Mouse (Mus musculus): Measurements from ENCODE around the gene Nfyc.
A peak's percentile ranks its signal among the peaks of the same experiment; 100 is the strongest.

Gene Nfyc

DNA sequence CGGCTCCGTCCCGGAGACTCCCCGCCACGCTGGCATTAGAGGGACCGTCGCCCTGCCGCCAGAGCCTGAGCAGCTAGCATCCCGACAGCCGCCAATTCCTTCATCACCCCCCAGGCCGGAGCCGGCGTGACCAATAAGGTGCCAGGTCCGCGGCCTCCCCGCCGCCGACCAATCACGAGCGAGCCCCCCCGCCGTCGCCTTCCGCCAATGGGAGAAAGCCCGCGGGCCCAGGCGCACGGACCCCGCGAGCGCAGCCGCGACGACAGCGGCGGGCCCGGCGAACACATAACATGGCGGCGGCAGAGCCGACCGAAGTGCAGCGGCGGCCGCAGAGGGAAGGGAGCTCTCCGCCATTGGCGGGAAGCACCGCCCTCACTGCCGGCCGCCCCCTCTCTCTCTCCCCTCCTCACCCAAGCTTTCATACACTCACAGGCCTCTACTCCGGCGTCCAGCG lies 6.2 kb downstream of the Nfyc start:
- peak; percentile 95 for DNase-seq

DNA sequence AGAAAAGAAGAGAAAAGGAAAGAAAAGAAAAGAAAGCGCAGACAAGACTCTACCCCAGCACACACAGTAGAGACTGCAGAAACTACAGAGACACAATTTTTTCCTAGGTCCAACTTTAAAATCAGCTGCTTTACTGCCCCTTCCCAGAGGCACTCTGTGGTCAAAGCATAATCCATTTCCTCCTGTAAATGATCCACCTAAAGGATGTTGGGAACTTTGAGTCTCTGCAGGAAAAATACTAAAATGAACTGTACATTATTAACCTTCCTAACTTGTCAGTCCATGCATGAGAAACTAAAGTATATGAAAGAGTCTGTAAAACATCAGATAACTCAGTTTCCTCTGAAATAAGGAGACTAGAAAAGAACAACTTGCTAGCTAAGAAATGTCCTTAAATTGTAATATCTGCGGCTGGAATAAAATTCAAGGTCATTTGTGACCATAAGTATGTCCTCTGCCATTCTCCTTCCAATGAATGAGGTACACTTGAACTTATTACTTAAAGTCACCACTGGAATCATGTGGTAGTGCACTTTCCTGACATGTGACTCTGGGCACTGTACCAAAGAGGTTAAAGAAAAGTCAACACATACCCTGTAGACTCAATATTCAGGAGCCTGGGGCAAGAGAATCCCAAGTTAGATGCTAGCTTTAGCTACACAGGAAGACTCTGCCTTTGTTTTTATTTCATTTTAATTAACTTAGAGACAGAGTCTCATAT lies 9.0 kb downstream of the Nfyc start:
- peak; percentile 30 for DNase-seq

DNA sequence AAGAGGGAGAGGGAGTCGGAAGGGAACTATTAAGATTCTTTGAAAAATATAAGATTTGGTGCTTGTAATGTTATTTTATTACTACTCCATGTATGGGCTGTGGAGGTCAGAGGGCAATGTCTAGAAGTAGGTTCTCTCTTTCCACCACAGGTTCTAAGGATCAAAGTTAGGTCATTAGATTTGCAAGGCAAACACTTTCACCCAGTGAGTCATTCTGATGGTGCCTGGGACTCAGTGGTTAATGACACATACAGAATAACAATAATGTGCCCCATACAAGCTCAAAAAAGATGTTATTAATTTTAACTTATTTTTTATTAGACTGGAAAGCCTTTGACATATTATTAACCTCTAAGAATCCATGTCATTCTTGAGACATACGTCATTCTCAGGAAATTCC lies 11.5 kb downstream of the Nfyc start:
- DNase-seq = no peak

DNA sequence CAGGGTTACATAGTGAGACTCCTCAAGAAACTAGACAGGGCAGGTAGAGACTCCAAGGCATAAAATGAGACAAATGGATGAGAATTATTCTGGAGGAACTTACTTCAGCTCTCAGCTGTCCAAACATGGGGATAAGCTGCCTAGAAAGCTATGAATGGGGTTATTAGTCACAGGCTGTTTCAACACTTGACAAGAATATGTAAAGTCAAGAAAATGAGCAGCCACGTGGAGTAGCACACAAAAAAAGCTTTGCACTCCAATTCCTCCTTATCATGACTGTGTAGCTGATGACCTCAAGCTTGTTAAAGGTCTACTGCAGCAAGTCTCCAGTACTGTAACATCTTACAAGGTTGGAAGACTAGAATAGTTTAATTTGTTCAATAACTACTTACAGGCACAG lies 12.1 kb downstream of the Nfyc start:
- DNase-seq = no peak

DNA sequence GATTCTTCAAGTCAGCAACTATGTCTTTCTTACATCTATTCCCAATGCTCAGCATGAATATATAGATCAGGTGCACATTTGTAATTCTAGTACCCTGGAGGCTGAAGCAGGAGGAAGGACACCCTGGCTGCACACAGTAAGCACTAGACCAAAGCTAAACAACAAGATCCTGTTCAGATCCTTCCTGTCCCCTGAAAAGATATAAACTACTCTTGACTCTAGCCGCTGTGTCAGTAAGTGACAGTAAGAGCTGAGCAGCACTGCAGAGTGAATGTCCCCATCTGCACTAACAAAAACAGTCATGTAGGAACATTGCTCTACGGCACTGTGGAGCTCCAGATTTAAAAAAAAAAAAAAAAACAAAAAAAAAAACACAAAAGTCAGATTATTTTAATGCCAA lies 13.4 kb downstream of the Nfyc start:
- DNase-seq = no peak

DNA sequence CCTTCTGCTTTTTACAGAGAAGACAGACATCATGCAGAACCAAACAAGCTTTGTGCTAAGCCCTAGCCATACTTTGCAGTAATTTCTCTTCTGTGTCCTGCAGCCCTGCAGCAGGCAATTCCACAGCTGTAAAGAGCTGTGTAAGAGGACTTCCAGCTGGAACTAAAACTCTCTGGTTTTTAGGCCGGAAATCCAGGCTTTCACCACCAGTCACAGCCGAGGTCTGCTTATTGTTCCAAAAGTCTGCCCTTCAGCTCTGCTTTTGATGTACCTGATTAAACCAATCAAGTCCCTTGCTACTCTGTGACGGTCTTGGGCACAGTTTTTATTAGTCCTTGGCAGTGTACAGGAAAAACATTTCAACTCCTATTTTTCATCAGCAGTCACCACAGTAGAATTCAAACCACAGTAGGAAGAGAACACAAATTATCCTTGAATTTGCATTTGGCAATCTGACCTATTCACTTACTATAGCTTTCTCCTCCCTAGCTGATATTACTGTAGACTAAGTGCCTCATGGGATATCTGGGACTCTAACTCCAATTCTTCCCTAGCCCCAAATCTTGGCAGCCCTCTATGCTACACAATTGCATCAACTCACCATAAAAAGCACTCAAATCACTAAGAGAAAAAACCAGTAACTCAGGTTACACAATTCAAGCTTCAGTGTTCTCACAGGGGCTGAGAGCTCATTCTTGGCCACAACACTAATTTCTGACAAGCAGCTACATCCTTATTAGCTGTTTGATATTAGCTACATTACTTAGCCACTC lies 14.2 kb downstream of the Nfyc start:
- DNase-seq = peak; percentile 35

DNA sequence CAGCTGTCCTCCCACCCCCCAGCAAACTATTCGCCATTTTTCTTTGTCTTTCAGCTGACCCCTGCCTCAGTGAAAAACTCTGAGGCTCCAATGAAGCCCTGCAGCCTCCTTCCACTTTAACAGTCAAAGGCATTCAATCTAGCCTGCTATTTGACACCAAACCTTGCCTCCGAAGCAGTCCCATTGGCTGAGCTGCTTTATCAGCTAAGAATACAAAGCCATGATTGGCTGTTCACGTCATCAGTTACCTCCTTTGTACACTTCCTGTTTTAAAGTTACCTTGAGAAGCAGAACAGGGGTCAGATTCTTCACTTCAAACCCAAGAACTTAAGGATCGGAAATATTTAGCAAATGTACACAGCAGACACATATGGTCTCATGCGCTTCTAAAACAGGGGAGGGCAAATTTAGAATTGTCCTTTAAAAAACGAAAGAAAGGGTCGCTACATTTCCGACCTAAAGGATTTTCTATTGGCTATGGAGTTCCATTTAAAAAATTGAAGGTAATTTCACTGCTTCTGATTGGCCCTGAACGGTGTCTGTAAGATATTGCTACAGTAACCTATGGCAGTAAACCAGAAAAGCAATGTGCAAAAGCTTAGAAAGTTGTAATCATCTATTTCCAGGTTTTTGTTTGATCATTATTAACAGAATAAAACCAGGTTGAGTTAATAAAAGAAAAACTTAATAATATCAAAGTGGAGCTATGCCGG lies 15.6 kb downstream of the Nfyc start:
- DNase-seq = peak; percentile 82

- DNase-seq = no peak
These were observed 16.2 kb downstream of the Nfyc start for GRCm38 (mm10) chr4:120815163-120815562.

DNA sequence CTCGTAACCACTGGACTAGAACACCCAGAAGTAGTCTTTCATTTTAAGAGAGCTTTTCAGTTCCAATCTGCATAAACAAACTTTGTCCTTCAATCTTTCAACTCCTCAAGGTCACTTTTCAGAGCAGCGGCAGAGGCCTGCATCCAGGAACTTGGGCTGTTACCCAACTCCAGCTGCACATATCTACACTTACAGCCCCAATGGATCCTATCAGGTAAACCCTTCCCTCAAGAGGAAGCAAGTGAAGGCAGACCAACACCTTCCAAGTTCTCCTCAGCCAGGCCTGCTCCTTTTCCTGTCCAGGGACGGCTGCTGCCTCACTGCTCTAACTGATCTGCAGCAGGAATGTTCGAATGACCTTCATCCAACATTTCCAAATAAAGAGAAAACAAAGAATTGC lies 17.2 kb downstream of the Nfyc start:
- peak; percentile 78 for DNase-seq

DNA sequence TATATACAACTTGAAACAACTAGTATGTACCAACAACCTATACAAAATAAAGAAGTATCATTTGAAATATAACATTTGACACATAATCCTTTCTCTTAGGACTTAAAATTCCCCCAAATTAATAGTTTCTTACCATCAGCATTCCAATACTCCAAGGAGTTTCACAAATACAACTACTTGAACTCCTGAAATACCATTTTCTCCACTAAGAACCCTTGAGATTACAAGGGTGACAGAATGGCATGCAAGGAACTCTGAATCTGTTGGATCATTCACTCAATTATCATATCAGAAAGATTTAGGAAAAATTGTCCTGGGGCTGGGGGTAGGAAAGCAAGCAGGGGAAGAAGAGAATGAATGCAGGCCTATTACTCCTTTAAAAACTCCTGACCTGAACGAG lies 17.6 kb downstream of the Nfyc start:
- DNase-seq = no peak

- DNase-seq = no peak
These were observed 25.6 kb downstream of the Nfyc start for GRCm38 (mm10) chr4:120805816-120806215.

DNA sequence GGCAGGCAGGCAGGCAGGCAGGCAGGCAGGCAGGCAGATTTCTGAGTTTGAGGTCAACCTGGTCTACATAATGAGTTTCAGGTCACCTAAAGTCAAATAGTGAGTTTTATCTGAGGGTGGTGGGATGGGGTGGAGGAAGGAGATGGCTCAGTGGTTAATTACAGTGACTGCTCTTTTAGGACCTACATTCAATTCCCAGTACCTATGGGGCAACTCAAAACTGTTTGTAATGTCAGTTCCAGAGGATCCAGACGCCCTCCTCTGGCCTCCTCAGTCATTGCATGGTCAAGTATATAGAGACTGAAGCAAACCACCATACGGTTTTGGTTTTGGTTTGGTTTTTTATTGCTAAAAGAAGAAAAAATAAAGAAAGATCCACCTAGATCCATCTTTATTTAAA lies 29.9 kb downstream of the Nfyc start:
- DNase-seq = peak; percentile 49

DNA sequence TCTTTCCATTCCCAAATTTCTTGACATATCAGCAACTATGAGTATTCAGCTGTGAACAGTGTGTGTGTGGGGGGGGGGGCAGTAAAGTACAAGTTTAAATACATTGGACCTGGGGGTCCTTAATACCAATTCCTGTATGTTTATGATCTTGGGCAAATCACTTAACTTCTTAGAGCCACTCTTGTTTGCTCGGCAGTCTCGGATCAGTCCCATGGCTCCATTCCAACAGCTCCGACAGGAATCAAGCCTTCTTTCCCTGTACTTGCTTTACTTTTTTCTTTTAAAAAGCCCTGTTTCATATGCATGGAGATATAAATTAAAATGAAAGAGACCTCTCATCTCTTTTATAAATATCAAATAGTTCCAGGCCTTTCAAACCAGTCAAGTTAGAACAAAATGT lies 30.7 kb downstream of the Nfyc start:
- DNase-seq = no peak

DNA sequence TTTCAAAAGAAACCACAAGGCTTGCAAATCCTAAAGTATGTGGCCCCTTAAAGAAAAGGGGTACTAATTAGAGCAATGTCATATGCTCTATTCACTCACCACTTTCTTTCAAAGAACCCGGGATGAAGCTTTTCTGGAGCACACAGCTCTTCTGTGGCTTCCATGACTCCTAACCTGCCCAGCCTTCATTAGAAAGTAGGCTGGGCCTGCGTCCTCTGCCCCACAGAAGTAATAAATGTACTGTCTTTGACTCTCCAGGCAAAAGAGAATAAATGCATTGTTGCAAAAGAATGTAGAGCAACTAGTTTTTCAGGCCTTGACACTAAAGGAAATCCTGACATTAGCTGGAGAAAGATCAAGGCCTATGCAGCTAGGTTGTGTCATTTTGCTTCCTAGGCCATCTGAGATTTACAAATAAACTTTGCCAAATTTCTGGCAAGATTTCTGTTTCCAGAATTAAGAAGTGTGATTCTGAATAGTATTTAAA lies 31.6 kb downstream of the Nfyc start:
- DNase-seq = no peak

- no peak for DNase-seq
These were observed 33.2 kb downstream of the Nfyc start for GRCm38 (mm10) chr4:120797985-120798725.

DNA sequence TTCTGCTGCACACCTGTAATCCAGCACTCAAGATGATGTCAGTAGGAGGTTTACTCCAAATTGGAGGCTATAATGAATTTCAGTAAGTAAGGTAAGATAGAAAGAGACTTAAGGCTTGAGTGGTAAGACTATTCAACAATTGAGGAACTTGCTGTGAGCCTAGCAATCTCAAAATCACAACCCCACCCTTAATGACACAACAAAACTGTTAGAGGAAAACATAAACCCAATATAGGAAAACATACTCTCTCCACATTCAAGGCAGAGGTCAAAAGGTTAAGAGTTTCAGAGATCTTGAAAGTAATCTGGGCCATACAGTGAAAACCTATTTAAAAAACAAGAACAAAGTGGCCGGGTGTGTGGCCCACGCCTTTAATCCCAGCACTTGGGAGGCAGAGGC lies 34.7 kb downstream of the Nfyc start:
- no peak for DNase-seq

- no peak for DNase-seq
These were observed 35.7 kb downstream of the Nfyc start for GRCm38 (mm10) chr4:120795646-120796045.

DNA sequence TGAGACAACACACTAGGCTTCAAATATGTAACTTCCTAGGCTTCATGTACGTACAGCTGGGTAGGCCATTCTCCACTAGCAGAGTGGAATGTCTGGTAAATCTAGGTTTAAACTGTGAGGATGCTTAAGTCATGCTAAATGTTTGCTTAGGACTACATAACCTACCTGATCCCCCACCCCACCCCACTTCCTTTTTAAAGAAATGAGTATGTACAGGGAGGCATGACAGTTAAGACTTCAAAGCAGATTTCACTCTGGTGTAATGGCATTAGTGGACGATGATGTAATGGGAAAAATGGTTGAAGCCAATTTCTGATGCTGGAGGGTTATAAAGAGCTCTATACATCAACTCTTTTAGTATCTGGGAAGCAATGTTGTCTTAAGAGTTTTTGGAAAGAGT lies 38.5 kb downstream of the Nfyc start:
- DNase-seq = no peak

DNA sequence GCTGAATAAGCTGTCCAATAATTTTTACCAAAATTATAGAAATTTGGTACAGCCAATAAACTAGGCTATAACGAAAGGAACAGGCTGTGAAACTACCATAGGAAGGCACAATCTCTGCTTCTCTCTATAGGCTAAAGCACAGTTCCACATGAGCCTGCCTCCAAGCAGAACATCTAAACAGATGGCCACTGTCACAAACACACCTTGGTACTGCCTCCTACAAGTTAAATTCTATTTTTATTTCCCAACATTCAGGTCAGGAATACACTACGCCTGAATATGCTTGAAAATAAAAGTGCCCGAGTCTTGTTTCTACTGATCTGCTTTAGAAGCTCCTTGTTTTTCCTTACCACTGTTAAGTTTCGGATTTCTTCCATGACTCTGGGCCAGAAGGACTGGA lies 41.3 kb downstream of the Nfyc start:
- no peak for DNase-seq

DNA sequence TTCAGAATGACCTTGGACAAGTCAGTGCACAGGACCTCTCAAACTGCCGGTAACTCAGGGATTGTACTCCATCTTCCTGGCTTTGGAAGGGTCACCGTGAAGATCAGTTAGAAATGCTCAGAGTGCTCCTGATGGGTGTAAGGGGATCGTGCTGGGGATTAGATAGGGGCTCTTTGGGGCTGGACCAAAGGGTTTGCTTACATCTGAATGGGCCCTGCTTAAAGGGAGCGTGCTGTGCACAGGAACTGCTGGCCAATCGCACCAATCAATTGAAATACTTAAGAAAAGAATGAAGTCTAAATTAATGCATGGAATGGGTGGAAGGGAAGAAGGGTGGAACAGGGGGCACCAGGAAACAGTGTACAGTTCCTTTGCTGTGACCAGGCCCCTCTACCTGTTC lies 75.6 kb downstream of the Nfyc start:
- DNase-seq = no peak

DNA sequence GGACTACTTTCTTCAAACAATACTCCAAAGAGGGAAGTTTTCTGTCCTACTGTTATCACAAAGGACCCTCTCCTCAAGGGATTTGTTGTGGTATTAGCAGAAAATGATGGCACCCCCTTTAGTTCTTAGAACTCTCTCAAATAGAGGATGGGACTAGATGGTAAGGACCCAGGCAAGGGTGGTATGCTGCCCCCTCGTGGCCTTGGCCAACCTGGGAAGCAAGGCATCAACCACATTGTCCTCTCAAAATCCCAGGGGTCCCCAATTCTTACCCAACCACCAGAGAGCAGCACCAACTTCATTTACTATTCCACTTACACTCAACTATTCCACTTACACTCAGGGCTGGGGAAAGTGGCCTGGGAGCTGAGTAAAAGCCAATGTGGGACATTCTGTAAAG lies 76.1 kb downstream of the Nfyc start:
- peak; percentile 71 for DNase-seq

- no peak for DNase-seq
These were observed 81.8 kb downstream of the Nfyc start for GRCm38 (mm10) chr4:120749601-120750000.

Data from kidney, adult 18-20 months (tissue).